Mouse (Mus musculus) large intestine, adult 2 months (tissue): ENCODE data around the gene Gm37240. TPM values are rescaled to one million over a fixed set of nuclear protein-coding genes. Genes with fewer than 3 reads are reported as not detected.

Experiments
- DNase-seq: peaks from one replicate; pipeline ENCODE4 v3.0.0-alpha.2; 2012; ENCODE audit warnings: low read depth, low spot score
- WGBS: fragments of 180-500 bp; shearing (Covaris S2); methylation state at CpG from one replicate; pipeline ENCODE4 v1.1.7; 2018; 5-methylcytosine and 5-hydroxymethylcytosine counted together
- polyA plus RNA-seq: library from polyadenylated mRNA; depleted of rRNA; stranded (reverse); fragments of >200 nt; gene quantifications from 2 replicates; pipeline ENCODE4 v1.2.3, GENCODE M21; 2012

Gene Gm37240
- polyA plus RNA-seq, 1 experiment: 3.7 TPM

- 50% methylated on average over 6 of the region's 6 CpGs for WGBS
- no peak for DNase-seq
Measured at GRCm38 (mm10) chr3:85703141-85703882, 184.0 kb downstream of the Gm37240 start.

- DNase-seq: no peak
- 86% methylated on average over 4 of the region's 4 CpGs for WGBS
Measured at GRCm38 (mm10) chr3:85698496-85698895, 188.8 kb downstream of the Gm37240 start.

- no peak for DNase-seq
- WGBS: 93% methylated on average over 3 of the region's 3 CpGs
Measured at GRCm38 (mm10) chr3:85695056-85695455, 192.3 kb downstream of the Gm37240 start.

DNA sequence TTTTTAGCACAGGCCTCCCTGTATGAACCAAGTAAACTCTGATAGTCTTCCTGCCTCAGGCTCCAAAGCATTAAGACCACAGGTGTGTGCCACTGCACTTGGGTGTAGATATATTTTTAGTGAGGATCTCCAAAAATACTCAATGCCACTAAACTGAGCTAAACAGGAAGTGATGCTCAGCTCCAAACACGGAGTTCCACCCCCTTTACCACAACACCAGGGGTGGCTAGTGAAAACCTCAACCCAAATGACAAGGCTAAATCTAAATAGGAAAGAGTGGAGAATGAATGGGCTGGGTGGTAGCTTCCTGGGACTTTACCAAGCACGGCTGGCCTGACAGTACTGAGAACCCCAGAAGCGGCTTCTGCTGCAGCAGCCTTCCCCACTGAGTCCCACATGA lies 194.3 kb downstream of the Gm37240 start:
- no peak for DNase-seq
- 65% methylated on average over 3 of the region's 3 CpGs for WGBS

DNA sequence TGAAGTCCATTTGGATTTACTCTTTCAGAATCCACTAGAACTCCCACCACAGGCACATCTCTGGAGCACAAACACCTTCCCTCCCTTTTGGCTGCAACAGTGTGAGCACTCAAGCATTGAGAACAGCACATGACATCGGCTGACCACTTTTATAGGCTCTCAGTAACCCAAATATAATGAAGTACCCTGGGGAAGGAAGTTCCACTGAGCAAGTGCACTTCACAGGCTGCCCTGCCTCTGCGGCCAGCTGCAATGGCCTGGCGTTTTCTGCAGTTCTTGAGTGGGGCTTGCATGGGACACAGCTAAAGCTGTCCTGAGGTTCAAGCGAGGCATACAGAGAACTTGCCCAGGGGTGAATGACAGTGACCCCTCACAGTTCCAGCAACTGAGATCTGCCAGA lies 196.2 kb downstream of the Gm37240 start:
- DNase-seq: no peak
- 58% methylated on average over 4 of the region's 4 CpGs for WGBS

- no peak for DNase-seq
- 95% methylated on average over 14 of the region's 14 CpGs for WGBS
Measured at GRCm38 (mm10) chr3:85688341-85688740, 199.0 kb downstream of the Gm37240 start.

DNA sequence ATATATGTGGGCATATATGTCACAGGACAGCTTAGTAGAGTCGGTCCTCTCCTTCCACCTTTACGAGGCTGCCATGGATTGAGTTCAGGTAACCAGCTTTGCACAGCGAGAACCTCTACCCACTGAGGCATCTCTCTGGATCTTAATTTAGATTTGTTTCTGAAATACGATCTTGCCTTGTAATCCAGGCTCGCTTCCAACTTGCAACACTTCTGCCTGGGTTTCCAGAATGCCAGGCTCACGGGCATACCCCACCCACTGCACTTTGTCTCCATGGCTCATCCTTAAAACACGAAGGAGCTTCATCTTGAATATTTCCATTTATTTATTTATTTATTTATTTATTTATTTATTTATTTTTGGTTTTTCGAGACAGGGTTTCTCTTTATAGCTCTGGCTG lies 202.0 kb downstream of the Gm37240 start:
- 82% methylated on average over 8 of the region's 8 CpGs for WGBS
- DNase-seq: no peak

DNA sequence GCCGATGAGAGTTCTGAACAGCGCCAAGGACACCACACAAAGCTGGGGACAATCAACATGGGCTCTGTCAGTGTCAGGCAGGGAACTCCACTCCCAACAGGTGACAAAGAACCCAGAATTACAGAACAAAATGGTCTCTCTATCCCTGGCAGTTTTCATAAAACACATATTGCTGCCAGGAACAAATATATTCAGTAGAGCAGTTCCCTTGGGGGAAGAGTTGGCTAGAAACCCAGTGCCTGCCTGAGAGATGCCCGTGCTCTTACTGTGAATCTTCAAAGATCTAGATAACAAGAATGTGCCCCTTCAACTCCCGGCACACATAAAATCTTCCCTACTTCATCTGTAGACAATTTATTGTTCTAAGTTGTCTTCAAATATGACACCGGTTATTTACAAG lies 203.7 kb downstream of the Gm37240 start:
- 82% methylated on average over 5 of the region's 5 CpGs for WGBS
- no peak for DNase-seq

DNA sequence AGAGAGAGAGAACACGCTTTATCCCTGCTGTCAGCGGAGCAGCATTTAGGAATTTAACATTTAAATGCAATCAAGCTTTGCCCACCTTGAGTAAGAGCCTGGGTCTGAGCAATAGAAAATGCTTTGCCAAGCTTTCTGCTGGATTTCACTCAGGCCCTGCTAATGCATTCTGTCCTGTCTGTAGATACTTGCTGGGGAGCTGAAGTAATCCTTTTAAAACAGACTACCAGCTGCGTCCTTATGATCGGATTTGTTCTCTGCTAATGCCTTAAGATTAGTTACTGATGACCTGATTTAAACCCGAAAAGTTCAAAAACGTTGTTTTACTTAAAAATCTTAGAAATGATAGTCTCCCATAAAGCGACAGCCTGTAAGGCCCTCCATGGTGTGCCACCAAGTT lies 206.2 kb downstream of the Gm37240 start:
- 83% methylated on average over 7 of the region's 7 CpGs for WGBS
- DNase-seq: no peak

DNA sequence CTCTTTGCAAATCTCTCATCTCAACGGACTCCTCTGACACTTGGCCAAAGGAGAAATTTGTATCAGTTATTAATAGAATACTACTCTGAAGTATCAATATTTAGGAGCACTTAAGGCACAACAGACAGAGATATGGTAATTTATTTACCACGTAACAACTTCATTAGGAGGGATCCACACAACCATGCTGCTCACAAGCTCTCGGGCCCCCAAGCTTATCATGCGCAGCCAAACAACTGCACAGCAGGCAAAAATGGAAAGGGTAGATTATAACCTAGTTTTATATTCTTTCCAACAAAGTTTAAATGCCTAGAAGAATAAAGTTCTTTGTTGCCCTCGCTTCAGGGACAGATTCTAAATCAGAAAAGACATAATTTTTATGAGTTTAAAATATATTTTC lies 207.4 kb downstream of the Gm37240 start:
- WGBS: 88% methylated on average over 5 of the region's 5 CpGs
- no peak for DNase-seq

GRCm38 (mm10) chr3:85679312-85679933 lies 207.9 kb downstream of the Gm37240 start:
- 79% methylated on average over 8 of the region's 8 CpGs for WGBS
- no peak for DNase-seq

GRCm38 (mm10) chr3:85677952-85678351 lies 209.4 kb downstream of the Gm37240 start:
- no peak for DNase-seq
- WGBS: 52% methylated on average over 3 of the region's 3 CpGs

- no peak for DNase-seq
- WGBS: 81% methylated on average over 8 of the region's 8 CpGs
Measured at GRCm38 (mm10) chr3:85677133-85677532, 210.2 kb downstream of the Gm37240 start.

GRCm38 (mm10) chr3:85669844-85670243 lies 217.5 kb downstream of the Gm37240 start:
- no peak for DNase-seq
- WGBS: 86% methylated on average over 6 of the region's 6 CpGs

- no peak for DNase-seq
- 92% methylated on average over 6 of the region's 6 CpGs for whole genome bisulfite sequencing
Measured at GRCm38 (mm10) chr3:85667683-85668082, 219.6 kb downstream of the Gm37240 start.

DNA sequence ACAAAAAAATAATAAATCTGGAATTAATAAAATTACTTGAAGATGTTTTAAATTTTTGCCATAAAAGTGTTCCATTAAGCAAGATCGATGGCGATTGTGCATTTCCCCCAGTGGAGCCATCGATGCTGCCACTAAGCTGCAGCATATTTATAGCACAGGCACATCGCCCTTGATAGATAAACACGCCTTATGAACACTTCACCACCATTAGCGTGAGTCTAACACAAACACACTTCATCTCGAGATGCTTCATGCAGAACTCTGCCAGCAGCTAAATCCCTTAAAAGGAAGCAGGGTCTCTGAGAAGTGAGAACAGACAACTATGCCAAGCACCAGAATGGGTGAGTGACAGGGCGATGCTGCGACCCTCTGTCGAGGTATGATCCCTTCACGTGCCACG lies 220.6 kb downstream of the Gm37240 start:
- DNase-seq: no peak
- WGBS: 64% methylated on average over 12 of the region's 12 CpGs

DNA sequence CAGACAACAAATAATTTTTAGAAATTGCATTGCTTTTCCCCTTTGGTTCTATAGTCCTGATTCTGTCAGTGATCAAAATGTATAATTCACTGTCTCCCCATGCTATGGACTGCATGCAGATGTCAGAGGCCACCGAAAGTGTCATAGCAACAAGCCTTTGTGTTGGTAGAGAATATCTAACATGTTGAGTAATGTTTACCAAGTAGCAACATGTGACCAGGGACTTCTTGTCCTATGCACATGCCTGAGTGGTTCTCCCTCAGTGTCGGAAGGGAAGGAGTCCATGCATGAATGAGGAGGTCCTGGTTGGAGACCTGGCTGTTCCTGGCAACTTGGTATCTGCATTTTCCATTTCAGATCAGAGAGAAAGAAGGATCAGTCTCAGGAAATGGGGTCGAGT lies 221.2 kb downstream of the Gm37240 start:
- no peak for DNase-seq

DNA sequence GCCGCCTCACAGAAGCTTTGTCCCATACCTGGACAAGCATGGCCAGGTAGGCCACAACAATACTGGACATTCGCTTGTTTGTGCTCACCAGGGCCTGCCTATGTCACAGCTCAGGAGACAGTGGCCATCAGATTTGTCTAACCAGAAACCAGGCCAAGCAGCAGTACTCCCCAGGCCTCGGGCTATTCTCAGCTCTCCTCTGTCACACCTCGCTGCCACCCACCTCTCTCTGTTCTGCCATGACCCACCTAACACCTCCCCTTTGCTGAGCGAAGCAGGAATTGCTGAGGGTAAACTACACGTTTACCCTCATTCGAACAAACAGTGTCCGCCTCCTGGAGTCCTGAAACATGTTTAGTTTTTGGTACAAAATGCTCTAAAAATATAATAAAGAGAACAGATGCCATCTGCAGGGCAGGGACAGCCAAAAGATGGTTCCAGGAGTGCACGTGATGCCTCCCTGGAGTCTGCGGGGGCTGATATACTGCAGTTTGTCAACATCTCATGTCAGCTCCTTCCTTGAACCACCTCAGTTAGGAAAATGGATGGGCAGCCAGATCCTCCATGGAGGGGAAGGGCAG lies 222.6 kb downstream of the Gm37240 start:
- no peak for DNase-seq
- WGBS: 91% methylated on average over 10 of the region's 10 CpGs

More for the DNA sequence above, 221.2 kb downstream of the Gm37240 start:
- WGBS: 55% methylated on average over 3 of the region's 3 CpGs

GRCm38 (mm10) chr3:85663826-85664225 lies 223.5 kb downstream of the Gm37240 start:
- DNase-seq: no peak
- 77% methylated on average over 5 of the region's 5 CpGs for WGBS

- WGBS: 70% methylated on average over 10 of the region's 10 CpGs
- no peak for DNase-seq
Measured at GRCm38 (mm10) chr3:85661926-85662813, 225.1 kb downstream of the Gm37240 start.
